Mouse (Mus musculus): ENCODE measurements at regions not wholly inside any gene's neighbourhood (a gene's known extent, or its start where the extent isn't known, plus 50 kb on each side); places are given as distances from the start of the nearest gene placed in this dataset.

- H3K9ac ChIP-seq: no peak overlapping the region
- H3K36me3 ChIP-seq (ENCODE audit: insufficient read depth): no peaks in the 10 kb centered on the region
- ATAC-seq (ENCODE audit: insufficient read depth) (no peak), DNase-seq (no peak)
- H3K9me3 ChIP-seq (ENCODE audit: low read depth, low read length): no peaks in the 10 kb centered on the region
- 43% methylated on average over 4 of the region's 4 CpGs for WGBS
- no peak overlapping the region for H3K4me2 ChIP-seq
- TF ChIP-seq CTCF (IDR thresholded peaks at IDR 0.05; ENCODE audit: low read depth): no peak
- H3K4me1 ChIP-seq (ENCODE audit: insufficient read depth): no peaks in the 10 kb centered on the region
- H3K27me3 ChIP-seq (ENCODE audit: insufficient read depth, low read length): no peaks in the 10 kb centered on the region
- H3K27ac ChIP-seq (ENCODE audit: low read depth): no peak overlapping the region
- H3K4me3 ChIP-seq (ENCODE audit: low read depth, low read length): no peak overlapping the region
These were observed 102.8 kb upstream of the Ctnnb1 start for GRCm38 (mm10) chr9:120826266-120826665.

DNA sequence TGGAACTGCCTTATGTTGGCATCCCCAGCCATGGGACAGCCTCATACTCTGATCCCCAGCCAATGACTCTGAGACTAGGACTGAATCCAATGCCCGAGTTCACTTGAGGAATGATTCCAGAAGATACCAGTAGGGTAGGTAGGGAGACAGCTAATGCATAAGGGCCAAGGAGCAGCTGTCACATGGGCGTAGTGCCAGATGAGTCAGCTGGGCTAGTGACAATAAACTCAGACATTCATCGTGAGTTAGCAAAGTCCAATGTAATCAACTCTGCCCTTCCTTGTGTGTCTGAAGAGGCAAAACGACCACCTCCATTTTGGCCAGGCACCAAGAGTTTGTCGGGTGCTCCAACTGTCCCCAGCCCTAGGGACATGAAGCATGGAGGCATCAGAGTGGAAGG is 98.5 kb upstream of the Ctnnb1 start:
- Histone ChIP-seq H3K27me3 (ENCODE audit: insufficient read depth, low read length) (no peaks in the 10 kb centered on the region), H3K27ac (ENCODE audit: low read depth) (no peak overlapping the region), H3K4me3 (ENCODE audit: low read depth, low read length) (no peak overlapping the region), H3K36me3 (ENCODE audit: insufficient read depth) (no peaks in the 10 kb centered on the region), H3K4me1 (ENCODE audit: insufficient read depth) (no peaks in the 10 kb centered on the region), H3K9me3 (ENCODE audit: low read depth, low read length) (no peaks in the 10 kb centered on the region), H3K9ac (no peak overlapping the region), H3K4me2 (no peak overlapping the region)
- TF ChIP-seq CTCF (IDR thresholded peaks at IDR 0.05; ENCODE audit: low read depth): no peak
- 42% methylated on average over 5 of the region's 5 CpGs for WGBS
- peak; percentile 44; the same call in 1 of the 2 replicates for ATAC-seq (ENCODE audit: insufficient read depth)
- DNase-seq: peak; percentile 69

GRCm38 (mm10) chr9:120834166-120834565 is 94.8 kb upstream of the Ctnnb1 start:
- DNase-seq (no peak), ATAC-seq (ENCODE audit: insufficient read depth) (no peak)
- H3K9ac ChIP-seq: no peak overlapping the region
- H3K36me3 ChIP-seq (ENCODE audit: insufficient read depth): no peaks in the 10 kb centered on the region
- no peak for TF ChIP-seq CTCF (IDR thresholded peaks at IDR 0.05; ENCODE audit: low read depth)
- no peak overlapping the region for H3K4me2 ChIP-seq
- no peak overlapping the region for H3K27ac ChIP-seq (ENCODE audit: low read depth)
- no peak overlapping the region for H3K4me3 ChIP-seq (ENCODE audit: low read depth, low read length)
- WGBS: 78% methylated on average over 9 of the region's 9 CpGs
- H3K27me3 ChIP-seq (ENCODE audit: insufficient read depth, low read length): no peaks in the 10 kb centered on the region
- H3K9me3 ChIP-seq (ENCODE audit: low read depth, low read length): no peaks in the 10 kb centered on the region
- no peaks in the 10 kb centered on the region for H3K4me1 ChIP-seq (ENCODE audit: insufficient read depth)

GRCm38 (mm10) chr9:120835621-120836020 is 93.4 kb upstream of the Ctnnb1 start:
- ATAC-seq (ENCODE audit: insufficient read depth) (no peak), DNase-seq (no peak)
- H3K9ac ChIP-seq: no peak overlapping the region
- no peaks in the 10 kb centered on the region for H3K9me3 ChIP-seq (ENCODE audit: low read depth, low read length)
- no peaks in the 10 kb centered on the region for H3K4me1 ChIP-seq (ENCODE audit: insufficient read depth)
- H3K27me3 ChIP-seq (ENCODE audit: insufficient read depth, low read length): no peaks in the 10 kb centered on the region
- H3K4me2 ChIP-seq: no peak overlapping the region
- H3K36me3 ChIP-seq (ENCODE audit: insufficient read depth): no peaks in the 10 kb centered on the region
- 88% methylated on average over 4 of the region's 4 CpGs for WGBS
- no peak overlapping the region for H3K27ac ChIP-seq (ENCODE audit: low read depth)
- TF ChIP-seq CTCF (IDR thresholded peaks at IDR 0.05; ENCODE audit: low read depth): no peak
- no peak overlapping the region for H3K4me3 ChIP-seq (ENCODE audit: low read depth, low read length)

- Histone ChIP-seq H3K9ac (no peak overlapping the region), H3K9me3 (ENCODE audit: low read depth, low read length) (no peaks in the 10 kb centered on the region), H3K4me1 (ENCODE audit: insufficient read depth) (no peaks in the 10 kb centered on the region), H3K27ac (ENCODE audit: low read depth) (no peak overlapping the region), H3K4me2 (no peak overlapping the region), H3K36me3 (ENCODE audit: insufficient read depth) (no peaks in the 10 kb centered on the region), H3K27me3 (ENCODE audit: insufficient read depth, low read length) (no peaks in the 10 kb centered on the region), H3K4me3 (ENCODE audit: low read depth, low read length) (no peak overlapping the region)
- WGBS: 82% methylated on average over 8 of the region's 8 CpGs
- DNase-seq (no peak), ATAC-seq (ENCODE audit: insufficient read depth) (no peak)
- TF ChIP-seq CTCF (IDR thresholded peaks at IDR 0.05; ENCODE audit: low read depth): no peak
These were observed 91.4 kb upstream of the Ctnnb1 start for GRCm38 (mm10) chr9:120837431-120838150.

DNA sequence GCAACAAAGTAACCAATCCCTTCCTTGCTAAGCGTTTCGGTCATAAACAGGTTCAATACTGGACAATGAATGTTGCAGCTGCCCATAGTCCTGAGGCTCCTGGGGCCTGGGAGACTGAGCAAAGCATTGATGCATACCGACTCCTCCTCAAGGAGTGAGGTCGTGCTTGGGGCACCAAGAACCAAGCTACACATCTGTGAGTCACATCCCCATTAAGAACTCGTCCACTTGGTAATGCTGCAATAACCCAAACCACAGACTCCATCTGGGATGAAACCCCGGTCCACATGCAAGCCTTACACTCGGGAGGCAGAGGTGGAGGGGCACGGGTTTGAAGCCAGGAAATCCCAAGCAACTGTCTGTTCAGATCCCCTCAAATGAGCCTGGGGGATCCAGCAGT is 85.3 kb upstream of the Ctnnb1 start:
- H3K9me3 ChIP-seq (ENCODE audit: low read depth, low read length): no peaks in the 10 kb centered on the region
- TF ChIP-seq CTCF (IDR thresholded peaks at IDR 0.05; ENCODE audit: low read depth): no peak
- H3K9ac ChIP-seq: no peak overlapping the region
- ATAC-seq (ENCODE audit: insufficient read depth) (no peak), DNase-seq (no peak)
- WGBS: 70% methylated on average over 8 of the region's 8 CpGs
- H3K27me3 ChIP-seq (ENCODE audit: insufficient read depth, low read length): no peaks in the 10 kb centered on the region
- H3K4me1 ChIP-seq (ENCODE audit: insufficient read depth): no peaks in the 10 kb centered on the region
- H3K4me2 ChIP-seq: no peak overlapping the region
- H3K27ac ChIP-seq (ENCODE audit: low read depth): no peak overlapping the region
- no peaks in the 10 kb centered on the region for H3K36me3 ChIP-seq (ENCODE audit: insufficient read depth)
- no peak overlapping the region for H3K4me3 ChIP-seq (ENCODE audit: low read depth, low read length)

- H3K4me1 ChIP-seq (ENCODE audit: insufficient read depth): no peaks in the 10 kb centered on the region
- H3K4me2 ChIP-seq: no peak overlapping the region
- no peak overlapping the region for H3K4me3 ChIP-seq (ENCODE audit: low read depth, low read length)
- WGBS: 81% methylated on average over 10 of the region's 10 CpGs
- H3K36me3 ChIP-seq (ENCODE audit: insufficient read depth): no peaks in the 10 kb centered on the region
- H3K27me3 ChIP-seq (ENCODE audit: insufficient read depth, low read length): no peaks in the 10 kb centered on the region
- no peak for DNase-seq
- no peak overlapping the region for H3K27ac ChIP-seq (ENCODE audit: low read depth)
- no peak overlapping the region for H3K9ac ChIP-seq
- ATAC-seq (ENCODE audit: insufficient read depth): no peak
- no peaks in the 10 kb centered on the region for H3K9me3 ChIP-seq (ENCODE audit: low read depth, low read length)
- TF ChIP-seq CTCF (IDR thresholded peaks at IDR 0.05; ENCODE audit: low read depth): no peak
These were observed 83.5 kb upstream of the Ctnnb1 start for GRCm38 (mm10) chr9:120845538-120845937.
